Mouse (Mus musculus): ENCODE data around the gene Grip1. TPM values are rescaled to one million over a fixed set of nuclear protein-coding genes. Genes with fewer than 3 reads are reported as not detected.

The Grip1 gene
- polyA plus RNA-seq (2015; fragmentation: Nextera tagmentation; extraction: Ambion mirVana), result 0.86 and 0.88 TPM in 2 replicates

- WGBS (ENCODE audit: insufficient replicate concordance), result under 1% methylated on average over 58 of the region's 84 CpGs
- ATAC-seq (peak; percentile 74), DNase-seq (peak; percentile 53)
- Histone ChIP-seq H3K36me3 (replicated peaks; ENCODE audit: insufficient read depth, low read length) (no peaks in the 10 kb centered on the region), H3K4me2 (ENCODE audit: low read depth, low read length) (peak within 1 kb of the TSS; percentile 83), H3K27me3 (ENCODE audit: insufficient read depth, low read length) (peaks cover 25% of the 10 kb centered on the region), H3K4me3 (ENCODE audit: low read depth, low read length) (peak within 1 kb of the TSS; percentile 62), H3K9me3 (ENCODE audit: low read length) (no peaks in the 10 kb centered on the region), H3K9ac (replicated peaks) (peak within 1 kb of the TSS; percentile 65), H3K27ac (ENCODE audit: low read depth) (peak within 1 kb of the TSS; percentile 62), H3K4me1 (ENCODE audit: insufficient read depth) (peaks cover 7% of the 10 kb centered on the region; the same call in 1 of the 2 replicates)
- no peak for TF ChIP-seq CTCF (IDR thresholded peaks at IDR 0.05; ENCODE audit: low read depth)
- TF ChIP-seq EP300 (IDR thresholded peaks at IDR 0.05; ENCODE audit: low read depth), result no peak
Observed at GRCm38 (mm10) chr10:119453431-119454105, at the start of gene Grip1. Gene Grip1, plus strand, starts transcription at chr10:119453830.

- Histone ChIP-seq H3K36me3 (replicated peaks; ENCODE audit: insufficient read depth, low read length) (no peaks in the 10 kb centered on the region), H3K4me3 (ENCODE audit: low read depth, low read length) (no peak overlapping the region), H3K9me3 (ENCODE audit: low read length) (no peaks in the 10 kb centered on the region), H3K27ac (ENCODE audit: low read depth) (no peak overlapping the region), H3K27me3 (ENCODE audit: insufficient read depth, low read length) (no peaks in the 10 kb centered on the region), H3K4me2 (ENCODE audit: low read depth, low read length) (no peak overlapping the region), H3K4me1 (ENCODE audit: insufficient read depth) (no peaks in the 10 kb centered on the region), H3K9ac (replicated peaks) (no peak overlapping the region)
- ATAC-seq (no peak), DNase-seq (no peak)
- 94% methylated on average over 9 of the region's 9 CpGs for WGBS (ENCODE audit: insufficient replicate concordance)
- TF ChIP-seq CTCF (IDR thresholded peaks at IDR 0.05; ENCODE audit: low read depth) (no peak), EP300 (IDR thresholded peaks at IDR 0.05; ENCODE audit: low read depth) (no peak)
Observed at GRCm38 (mm10) chr10:119405103-119405502, 48.5 kb upstream of the Grip1 start.

GRCm38 (mm10) chr10:119405612-119406011, 48.0 kb upstream of the Grip1 start:
- Histone ChIP-seq H3K27me3 (ENCODE audit: insufficient read depth, low read length) (no peaks in the 10 kb centered on the region), H3K9me3 (ENCODE audit: low read length) (no peaks in the 10 kb centered on the region), H3K36me3 (replicated peaks; ENCODE audit: insufficient read depth, low read length) (no peaks in the 10 kb centered on the region), H3K4me3 (ENCODE audit: low read depth, low read length) (no peak overlapping the region), H3K4me2 (ENCODE audit: low read depth, low read length) (no peak overlapping the region), H3K9ac (replicated peaks) (no peak overlapping the region), H3K4me1 (ENCODE audit: insufficient read depth) (no peaks in the 10 kb centered on the region), H3K27ac (ENCODE audit: low read depth) (no peak overlapping the region)
- DNase-seq, result no peak
- ATAC-seq, result no peak
- TF ChIP-seq CTCF (IDR thresholded peaks at IDR 0.05; ENCODE audit: low read depth) (no peak), EP300 (IDR thresholded peaks at IDR 0.05; ENCODE audit: low read depth) (no peak)
- 57% methylated on average over 1 of the region's 1 CpGs for WGBS (ENCODE audit: insufficient replicate concordance)

GRCm38 (mm10) chr10:119408327-119408726, 45.3 kb upstream of the Grip1 start:
- Histone ChIP-seq H3K4me3 (ENCODE audit: low read depth, low read length) (no peak overlapping the region), H3K9me3 (ENCODE audit: low read length) (no peaks in the 10 kb centered on the region), H3K27me3 (ENCODE audit: insufficient read depth, low read length) (no peaks in the 10 kb centered on the region), H3K4me2 (ENCODE audit: low read depth, low read length) (0 out of 2 replicates have a peak overlapping the region, but pooled peaks have one; percentile 6), H3K36me3 (replicated peaks; ENCODE audit: insufficient read depth, low read length) (no peaks in the 10 kb centered on the region), H3K9ac (replicated peaks) (no peak overlapping the region), H3K4me1 (ENCODE audit: insufficient read depth) (no peaks in the 10 kb centered on the region), H3K27ac (ENCODE audit: low read depth) (peak overlapping the region; percentile 66)
- DNase-seq, result peak; percentile 27
- peak; percentile 54; the same call in 1 of the 2 replicates for ATAC-seq
- no peak for TF ChIP-seq CTCF (IDR thresholded peaks at IDR 0.05; ENCODE audit: low read depth)
- no peak for TF ChIP-seq EP300 (IDR thresholded peaks at IDR 0.05; ENCODE audit: low read depth)
- WGBS (ENCODE audit: insufficient replicate concordance), result 16% methylated on average over 6 of the region's 6 CpGs

- TF ChIP-seq EP300 (IDR thresholded peaks at IDR 0.05; ENCODE audit: low read depth), result no peak
- TF ChIP-seq CTCF (IDR thresholded peaks at IDR 0.05; ENCODE audit: low read depth), result no peak
- H3K4me1 ChIP-seq (ENCODE audit: insufficient read depth), result no peaks in the 10 kb centered on the region
- no peak overlapping the region for H3K4me3 ChIP-seq (ENCODE audit: low read depth, low read length)
- H3K9me3 ChIP-seq (ENCODE audit: low read length), result no peaks in the 10 kb centered on the region
- H3K27me3 ChIP-seq (ENCODE audit: insufficient read depth, low read length), result no peaks in the 10 kb centered on the region
- no peak for ATAC-seq
- H3K27ac ChIP-seq (ENCODE audit: low read depth), result no peak overlapping the region
- WGBS (ENCODE audit: insufficient replicate concordance), result 84% methylated on average over 11 of the region's 11 CpGs
- no peak for DNase-seq
- no peak overlapping the region for H3K4me2 ChIP-seq (ENCODE audit: low read depth, low read length)
- H3K9ac ChIP-seq (replicated peaks), result no peak overlapping the region
- H3K36me3 ChIP-seq (replicated peaks; ENCODE audit: insufficient read depth, low read length), result no peaks in the 10 kb centered on the region
Observed at GRCm38 (mm10) chr10:119413238-119413637, 40.4 kb upstream of the Grip1 start.

- no peak for ATAC-seq
- Histone ChIP-seq H3K4me1 (ENCODE audit: insufficient read depth) (no peaks in the 10 kb centered on the region), H3K27me3 (ENCODE audit: insufficient read depth, low read length) (no peaks in the 10 kb centered on the region), H3K9me3 (ENCODE audit: low read length) (no peaks in the 10 kb centered on the region), H3K4me3 (ENCODE audit: low read depth, low read length) (no peak overlapping the region), H3K27ac (ENCODE audit: low read depth) (no peak overlapping the region), H3K4me2 (ENCODE audit: low read depth, low read length) (no peak overlapping the region), H3K9ac (replicated peaks) (no peak overlapping the region), H3K36me3 (replicated peaks; ENCODE audit: insufficient read depth, low read length) (no peaks in the 10 kb centered on the region)
- TF ChIP-seq EP300 (IDR thresholded peaks at IDR 0.05; ENCODE audit: low read depth), result no peak
- TF ChIP-seq CTCF (IDR thresholded peaks at IDR 0.05; ENCODE audit: low read depth), result no peak
- no peak for DNase-seq
- WGBS (ENCODE audit: insufficient replicate concordance), result 63% methylated on average over 4 of the region's 4 CpGs
Observed at GRCm38 (mm10) chr10:119415106-119415505, 38.5 kb upstream of the Grip1 start.

All from liver, postnatal 0 days (tissue).